Mouse (Mus musculus) CD8-positive naive resting alpha-beta T cell, adult 57 days (primary cell): ENCODE measurements around the gene Atp6v1d. TPM values are rescaled to one million over a fixed set of nuclear protein-coding genes. Genes with fewer than 3 reads are reported as not detected.

Source experiments
- total RNA-seq: library from RNA; stranded (reverse); gene quantifications from one replicate; pipeline ENCODE4 v1.2.4, GENCODE M21; 2023

The Atp6v1d gene
- total RNA-seq: 86.8 TPM

DNA sequence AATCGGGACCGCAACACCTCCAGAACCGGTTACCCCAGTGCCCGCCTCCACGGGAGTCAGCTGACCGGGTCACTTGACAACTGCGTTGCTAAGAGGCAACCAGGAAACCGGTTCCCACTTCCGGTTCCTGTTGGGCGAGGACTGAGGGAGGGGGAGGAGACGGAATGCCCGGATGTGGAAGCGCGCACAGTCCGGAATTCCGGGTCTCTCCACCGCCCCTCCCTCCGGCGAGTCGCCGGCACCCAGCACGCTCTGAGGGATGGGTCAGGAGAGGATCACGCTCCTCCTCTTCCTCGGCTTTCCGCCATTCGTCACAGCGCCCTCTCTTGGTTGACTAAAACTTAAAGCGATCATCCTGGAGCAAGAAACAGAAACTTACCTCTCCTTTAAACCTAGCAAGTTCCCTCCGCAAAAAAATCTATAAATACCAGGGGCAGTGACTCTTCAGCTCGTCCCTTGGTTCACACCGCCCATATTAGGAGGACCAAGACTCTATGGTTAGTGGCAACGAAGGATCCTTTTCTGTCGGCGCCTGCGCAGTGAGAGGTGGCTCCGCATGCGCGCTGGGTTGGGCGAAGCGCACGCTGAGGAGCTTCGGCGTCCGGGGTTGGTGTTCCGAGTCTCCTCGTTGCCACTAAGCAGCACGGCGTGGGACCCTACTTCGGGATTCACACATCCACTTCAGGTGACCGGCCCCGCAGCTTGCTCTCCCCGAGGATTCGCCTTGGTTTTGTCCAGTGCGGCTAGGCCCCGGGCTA is at the start of gene Atp6v1d, which contains the start of gene Eif2s1:
Gene Atp6v1d (minus strand): TSS at position 143 of the 758 bp plus-strand sequence.
Gene Eif2s1 (plus strand): TSS at position 324 of the 758 bp plus-strand sequence.

GRCm38 (mm10) chr12:78906707-78907162 is 45.3 kb upstream of the Atp6v1d start, which contains the start of gene Plek2:
Gene Plek2 (minus strand): TSS chr12:78906964.

Other genes with a start within 250 kb of the Atp6v1d start
- 0.95 TPM for gene Fam71d, start 170.1 kb downstream of the Atp6v1d start, total RNA-seq
- 12.2 TPM for gene Mpp5, start 112.7 kb downstream of the Atp6v1d start, total RNA-seq
- 55.9 TPM for gene Eif2s1, start 181 bp upstream of the Atp6v1d start, total RNA-seq
- gene Plek2, start 45.3 kb upstream of the Atp6v1d start, total RNA-seq: not detected
- gene Tmem229b, start 146.0 kb upstream of the Atp6v1d start, total RNA-seq: 52.5 TPM
- gene Plekhh1, start 167.5 kb upstream of the Atp6v1d start, total RNA-seq: 0.52 TPM
- 7.0 TPM for gene Pigh, start 228.0 kb upstream of the Atp6v1d start, total RNA-seq